Mouse (Mus musculus) liver, embryonic 14.5 days (tissue): ENCODE data around the gene Itpripl2.

ENCODE experiments used
- CTCF ChIP-seq: IDR thresholded peaks from 2 replicates; pipeline ENCODE4 v1.5.1; 2016; ENCODE audit warnings: antibody characterized with exemption, low read depth, control low read depth
- EP300 ChIP-seq: IDR thresholded peaks from 2 replicates; pipeline ENCODE4 v1.6.1; 2016; ENCODE audit warnings: antibody characterized with exemption, low read depth

DNA sequence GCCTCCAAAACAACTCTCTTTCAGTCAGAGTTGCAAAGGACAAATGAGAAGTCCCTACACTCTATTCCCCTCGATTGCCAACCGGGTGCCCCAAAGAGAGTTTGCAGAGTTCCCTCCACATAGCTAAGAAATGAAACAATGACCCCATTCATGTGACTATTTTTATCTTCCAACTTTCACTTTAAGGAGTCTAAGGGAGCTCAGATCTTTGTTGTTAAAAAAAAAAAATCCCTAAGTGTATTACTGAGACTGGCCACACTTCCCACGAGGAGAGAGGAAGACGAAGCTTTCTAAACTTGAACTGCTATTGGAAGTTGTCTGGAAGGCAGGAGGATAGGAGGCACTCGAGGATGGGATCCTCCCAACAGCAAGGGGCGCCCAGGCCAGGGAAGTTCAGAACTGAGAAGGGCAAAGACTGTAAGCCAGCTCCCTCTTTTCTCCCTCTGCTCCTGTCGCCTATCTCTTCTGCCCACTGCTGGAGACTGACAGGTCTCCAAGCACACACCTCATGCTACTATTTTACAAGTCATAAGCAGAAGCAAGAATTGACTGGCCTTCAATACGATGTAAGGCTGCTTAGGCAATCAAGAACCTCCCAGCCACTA, 3.6 kb downstream of the Itpripl2 start:
- TF ChIP-seq EP300 (no peak), CTCF (no peak)
